Mouse (Mus musculus) forebrain, embryonic 10.5 days (tissue): ENCODE measurements around the gene Sik2. TPM values are rescaled to one million over a fixed set of nuclear protein-coding genes. Genes with fewer than 3 reads are reported as not detected.
A peak's percentile ranks its signal among the peaks of the same experiment; 100 is the strongest.

Experiments used
- DNase-seq: peaks from one replicate; pipeline ENCODE4 v3.0.0-alpha.2; 2017; ENCODE audit warnings: low spot score; ENCODE audit errors: extremely low spot score
- H3K27ac ChIP-seq: fragments of 300-500 bp; sonication (generic); 2 replicates; pipeline ENCODE4 v1.5.1; 2016; ENCODE audit warnings: mild to moderate bottlenecking
- H3K27me3 ChIP-seq: fragments of 300-500 bp; sonication (generic); 2 replicates; pipeline ENCODE4 v1.6.1; 2016; ENCODE audit warnings: mild to moderate bottlenecking; ENCODE audit not compliant: poor library complexity, severe bottlenecking
- H3K36me3 ChIP-seq: fragments of 300-500 bp; sonication (generic); replicated peaks from 2 replicates; pipeline ENCODE4 v1.6.1; 2016; ENCODE audit warnings: mild to moderate bottlenecking, moderate library complexity
- H3K4me1 ChIP-seq: fragments of 300-500 bp; sonication (generic); 2 replicates; pipeline ENCODE4 v1.6.1; 2016
- H3K4me3 ChIP-seq: fragments of 300-500 bp; sonication (generic); 2 replicates; pipeline ENCODE4 v1.5.1; 2016; ENCODE audit warnings: mild to moderate bottlenecking, moderate library complexity
- H3K9me3 ChIP-seq: fragments of 300-500 bp; sonication (generic); 2 replicates; pipeline ENCODE4 v1.6.1; 2016; ENCODE audit warnings: mild to moderate bottlenecking, moderate library complexity
- WGBS: fragments of 180-500 bp; shearing (Covaris S2); methylation state at CpG from one replicate; pipeline ENCODE4 v1.1.7; 2016; 5-methylcytosine and 5-hydroxymethylcytosine counted together
- polyA plus RNA-seq: library from polyadenylated mRNA; unstranded; fragments of >200 nt; fragmentation: Nextera tagmentation; extraction: Ambion mirVana; gene quantifications from 2 replicates; pipeline ENCODE4 v1.2.1, GENCODE M21; 2016

The Sik2 gene
- polyA plus RNA-seq, 1 experiment from 2014 or later, result 19.2 TPM

DNA sequence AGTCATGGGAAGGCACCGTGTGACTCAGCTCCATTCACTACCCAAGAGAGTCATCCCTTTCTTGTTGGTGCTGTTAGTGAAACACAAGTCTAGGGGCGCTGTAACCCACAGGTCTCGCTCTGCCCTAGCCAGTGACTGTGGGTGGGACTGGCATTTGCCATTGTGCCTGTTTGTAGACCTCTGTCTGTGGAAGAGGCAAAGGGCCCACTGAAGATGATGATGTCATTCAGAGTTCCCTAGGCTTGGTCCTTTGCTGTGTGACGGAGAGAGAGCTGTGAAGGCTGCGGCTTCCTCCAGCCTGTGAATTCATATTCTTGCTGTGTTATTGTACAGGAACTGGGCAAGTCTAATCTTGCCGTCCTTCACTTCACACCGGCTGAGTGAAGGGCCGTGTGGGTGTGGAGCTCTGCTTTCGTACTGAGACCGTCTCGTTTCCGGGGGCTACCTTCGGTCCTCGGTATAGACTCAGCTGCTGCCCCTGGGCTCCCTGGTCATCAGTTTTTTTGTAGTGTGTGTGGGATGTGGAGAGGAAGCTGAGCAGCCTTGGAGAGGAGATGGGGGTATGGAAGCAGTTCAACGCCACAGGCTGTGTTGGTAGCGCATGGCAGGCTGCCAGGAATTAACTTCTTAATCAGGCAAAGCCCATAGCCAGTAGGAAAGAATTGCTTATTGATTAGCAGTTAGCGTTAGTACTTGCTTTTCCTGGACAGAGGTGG lies 156.1 kb downstream of the Sik2 start:
- 85% methylated on average over 17 of the region's 17 CpGs for WGBS
- no peaks in the 10 kb centered on the region for H3K27me3 ChIP-seq
- H3K4me1 ChIP-seq, result peaks cover 46% of the 10 kb centered on the region
- no peaks in the 10 kb centered on the region for H3K9me3 ChIP-seq
- DNase-seq, result no peak
- H3K36me3 ChIP-seq, result no peaks in the 10 kb centered on the region
- H3K4me3 ChIP-seq, result no peak overlapping the region
- 0 out of 2 replicates have a peak overlapping the region, but pooled peaks have one; percentile 8 for H3K27ac ChIP-seq

DNA sequence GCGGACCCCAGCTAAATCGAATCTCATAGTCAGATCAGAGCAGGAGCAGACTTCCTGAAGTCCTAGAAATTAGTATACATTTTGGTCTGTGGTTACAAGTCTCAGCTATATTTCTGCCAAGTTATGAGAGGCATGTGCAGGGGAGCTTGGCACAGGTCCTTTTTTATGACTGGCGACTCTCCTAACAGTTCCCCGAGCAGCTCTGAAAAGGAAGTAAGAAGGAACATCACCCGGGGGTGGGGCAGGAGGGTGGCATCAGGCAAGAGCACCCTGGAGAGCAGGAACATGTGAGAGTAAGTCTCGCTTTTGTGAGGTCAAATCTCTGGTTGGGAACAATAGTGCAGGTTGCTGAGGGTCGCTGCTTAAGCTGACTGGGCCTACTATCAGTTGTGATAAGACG lies 158.2 kb downstream of the Sik2 start:
- Histone ChIP-seq H3K9me3 (no peaks in the 10 kb centered on the region), H3K36me3 (no peaks in the 10 kb centered on the region), H3K27ac (no peak overlapping the region), H3K4me3 (no peak overlapping the region), H3K27me3 (no peaks in the 10 kb centered on the region), H3K4me1 (peaks cover 34% of the 10 kb centered on the region)
- 48% methylated on average over 8 of the region's 8 CpGs for WGBS
- no peak for DNase-seq

DNA sequence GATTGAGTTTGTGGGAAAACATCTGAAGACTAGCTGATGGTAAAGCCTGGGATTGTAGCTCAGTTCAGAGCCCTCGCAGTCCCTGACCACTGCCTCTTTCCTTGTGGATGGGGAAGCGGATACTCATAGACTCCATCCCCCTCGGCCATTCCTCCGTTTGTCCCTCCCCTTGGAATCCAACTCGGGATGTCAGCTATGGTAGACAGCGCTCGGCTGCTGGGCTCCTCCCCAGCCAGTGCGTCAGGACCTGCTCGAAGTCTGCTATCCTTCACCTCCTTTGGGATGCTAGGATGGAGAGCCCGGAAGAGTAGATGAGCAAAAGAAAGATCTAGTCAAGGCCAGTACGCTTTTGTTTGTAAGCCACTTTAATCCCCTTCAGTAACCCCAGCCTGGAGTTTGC lies 158.6 kb downstream of the Sik2 start:
- no peak overlapping the region for H3K4me3 ChIP-seq
- no peak for DNase-seq
- H3K27me3 ChIP-seq, result no peaks in the 10 kb centered on the region
- no peak overlapping the region for H3K27ac ChIP-seq
- H3K4me1 ChIP-seq, result peaks cover 33% of the 10 kb centered on the region
- 12% methylated on average over 11 of the region's 11 CpGs for WGBS
- no peaks in the 10 kb centered on the region for H3K36me3 ChIP-seq
- no peaks in the 10 kb centered on the region for H3K9me3 ChIP-seq

- 80% methylated on average over 9 of the region's 9 CpGs for WGBS
- Histone ChIP-seq H3K27ac (no peak overlapping the region), H3K27me3 (no peaks in the 10 kb centered on the region), H3K9me3 (no peaks in the 10 kb centered on the region), H3K4me1 (peaks cover 33% of the 10 kb centered on the region), H3K36me3 (0 out of 2 replicates have a peak, but pooled peaks cover 2% of the 10 kb centered on the region), H3K4me3 (no peak overlapping the region)
- DNase-seq, result no peak
These were observed 159.1 kb downstream of the Sik2 start for GRCm38 (mm10) chr9:50849755-50850154.

DNA sequence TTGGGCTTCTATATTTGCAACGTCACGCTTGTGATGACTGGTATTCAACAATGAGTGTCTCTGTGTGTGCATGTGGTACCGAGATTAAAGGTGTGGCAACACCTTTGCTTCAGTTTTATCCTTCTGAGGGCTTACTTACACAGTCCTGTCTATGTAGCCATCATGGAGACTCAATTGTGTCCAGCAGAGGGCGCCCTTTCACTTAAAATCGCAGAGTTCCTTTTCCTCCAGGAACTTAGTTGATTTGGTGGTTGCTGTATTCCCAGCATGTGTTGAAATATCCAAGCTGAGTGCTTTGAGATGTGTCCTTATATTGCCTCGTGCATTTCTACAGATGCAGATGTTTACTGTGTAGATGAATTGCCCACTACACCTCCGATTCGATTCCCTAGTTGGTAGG lies 159.6 kb downstream of the Sik2 start:
- Histone ChIP-seq H3K9me3 (no peaks in the 10 kb centered on the region), H3K4me3 (no peak overlapping the region), H3K4me1 (peaks cover 29% of the 10 kb centered on the region), H3K36me3 (peaks cover 7% of the 10 kb centered on the region; the same call in 1 of the 2 replicates), H3K27me3 (no peaks in the 10 kb centered on the region), H3K27ac (no peak overlapping the region)
- peak; percentile 87 for DNase-seq
- 25% methylated on average over 8 of the region's 8 CpGs for WGBS

GRCm38 (mm10) chr9:50848821-50849220 lies 160.1 kb downstream of the Sik2 start:
- H3K27ac ChIP-seq, result no peak overlapping the region
- WGBS, result 55% methylated on average over 5 of the region's 5 CpGs
- peaks cover 25% of the 10 kb centered on the region for H3K4me1 ChIP-seq

DNA sequence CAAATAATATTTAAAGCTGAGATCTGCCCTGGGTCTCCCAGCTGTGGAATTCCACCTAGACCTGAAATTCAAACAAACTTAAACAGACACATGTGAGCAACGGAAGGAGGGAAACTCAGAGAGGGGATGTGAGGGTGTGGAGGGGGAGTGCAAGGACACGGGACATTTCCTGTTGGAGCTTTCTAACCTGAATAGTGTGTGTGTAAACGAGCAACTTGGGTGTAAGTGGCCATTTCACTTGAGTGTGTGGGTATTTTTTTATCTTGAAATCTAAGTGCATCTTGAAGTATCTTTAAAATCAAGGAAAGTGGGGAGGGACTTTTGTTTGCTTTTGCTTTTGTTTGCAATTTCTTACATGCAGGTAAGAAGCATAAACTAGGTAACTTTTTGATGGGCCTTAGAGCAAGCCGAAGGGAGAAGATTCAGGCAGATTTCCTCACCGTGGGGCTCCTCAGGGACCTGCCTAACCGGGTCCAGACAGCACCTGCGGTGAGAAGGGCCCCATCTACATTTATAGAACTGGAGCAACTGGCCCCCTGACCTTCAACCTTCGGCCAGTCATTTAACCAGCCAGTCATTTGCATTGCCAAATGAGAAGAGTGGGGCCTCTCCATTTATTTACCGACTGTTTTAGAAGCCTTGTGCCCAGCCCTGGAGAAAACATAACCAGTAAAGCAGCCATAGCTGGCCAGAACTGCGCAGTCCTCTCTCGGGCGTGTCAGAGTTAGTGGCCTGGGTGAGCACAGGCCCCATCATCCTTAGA lies 161.1 kb downstream of the Sik2 start:
- H3K27me3 ChIP-seq, result no peaks in the 10 kb centered on the region
- H3K27ac ChIP-seq, result no peak overlapping the region
- peaks cover 19% of the 10 kb centered on the region for H3K36me3 ChIP-seq
- H3K4me1 ChIP-seq, result peaks cover 20% of the 10 kb centered on the region
- no peaks in the 10 kb centered on the region for H3K9me3 ChIP-seq
- DNase-seq, result no peak
- 75% methylated on average over 12 of the region's 12 CpGs for WGBS
- no peak overlapping the region for H3K4me3 ChIP-seq

More at GRCm38 (mm10) chr9:50848821-50849220, 160.1 kb downstream of the Sik2 start:
- no peaks in the 10 kb centered on the region for H3K9me3 ChIP-seq
- no peak overlapping the region for H3K4me3 ChIP-seq
- peaks cover 11% of the 10 kb centered on the region for H3K36me3 ChIP-seq
- H3K27me3 ChIP-seq, result no peaks in the 10 kb centered on the region
- no peak for DNase-seq

- H3K9me3 ChIP-seq, result no peaks in the 10 kb centered on the region
- no peak overlapping the region for H3K27ac ChIP-seq
- 96% methylated on average over 6 of the region's 6 CpGs for WGBS
- H3K4me3 ChIP-seq, result no peak overlapping the region
- H3K36me3 ChIP-seq, result peaks cover 21% of the 10 kb centered on the region
- no peak for DNase-seq
- peaks cover 16% of the 10 kb centered on the region for H3K4me1 ChIP-seq
- H3K27me3 ChIP-seq, result no peaks in the 10 kb centered on the region
These were observed 161.7 kb downstream of the Sik2 start for GRCm38 (mm10) chr9:50847133-50847532.

- no peak for DNase-seq
- Histone ChIP-seq H3K9me3 (no peaks in the 10 kb centered on the region), H3K4me3 (no peak overlapping the region), H3K36me3 (peaks cover 21% of the 10 kb centered on the region), H3K27me3 (no peaks in the 10 kb centered on the region), H3K27ac (no peak overlapping the region), H3K4me1 (peaks cover 12% of the 10 kb centered on the region)
- 76% methylated on average over 9 of the region's 9 CpGs for WGBS
These were observed 163.3 kb downstream of the Sik2 start for GRCm38 (mm10) chr9:50845547-50845946.

DNA sequence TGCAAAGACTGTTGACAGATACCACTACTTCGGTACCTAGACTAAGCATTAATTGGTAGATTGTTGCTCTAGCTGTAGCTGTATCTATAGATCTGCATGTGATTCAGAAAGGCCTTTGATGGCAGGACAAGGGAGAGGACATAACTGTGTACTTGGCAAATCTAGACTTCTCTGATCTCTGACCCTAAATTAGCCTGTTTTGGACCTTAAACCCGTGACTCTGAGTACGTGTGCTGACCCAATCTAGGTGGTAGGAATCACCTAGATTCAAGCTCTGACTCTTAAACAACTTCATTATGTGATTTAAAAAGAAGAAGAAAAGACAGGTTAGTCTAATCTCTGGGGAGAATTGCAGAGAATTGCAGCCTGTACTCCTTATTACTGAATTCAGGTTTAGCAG lies 163.8 kb downstream of the Sik2 start, which contains the start of gene Ppp2r1b:
Gene Ppp2r1b (plus strand): TSS at position 221 of the 400 bp plus-strand sequence.
- H3K4me1 ChIP-seq, result peaks cover 7% of the 10 kb centered on the region
- no peak within 1 kb of the TSS for H3K27ac ChIP-seq
- peaks cover 21% of the 10 kb centered on the region for H3K36me3 ChIP-seq
- 95% methylated on average over 3 of the region's 3 CpGs for WGBS
- no peaks in the 10 kb centered on the region for H3K9me3 ChIP-seq
- DNase-seq, result no peak
- H3K27me3 ChIP-seq, result no peaks in the 10 kb centered on the region
- H3K4me3 ChIP-seq, result no peak within 1 kb of the TSS

Other genes with a start within 250 kb of the Sik2 start
- gene Fdxacb1, start 240.8 kb downstream of the Sik2 start, polyA plus RNA-seq, result 12.2 and 14.5 TPM in 2 replicates
- 35.0 and 36.9 TPM in 2 replicates for gene Alg9, start 234.1 kb downstream of the Sik2 start, polyA plus RNA-seq
- gene 1110032A03Rik, start 233.6 kb downstream of the Sik2 start, polyA plus RNA-seq, result 23.2 and 24.7 TPM in 2 replicates
- 170 and 171 TPM in 2 replicates for gene Ppp2r1b, start 163.8 kb downstream of the Sik2 start, polyA plus RNA-seq
- gene Btg4, start 51.8 kb upstream of the Sik2 start, polyA plus RNA-seq, result not detected in 2 replicates
- 1.4 and 2.0 TPM in 2 replicates for gene Layn, start 68.0 kb upstream of the Sik2 start, polyA plus RNA-seq
- not detected in 2 replicates for gene 4833427G06Rik, start 93.0 kb upstream of the Sik2 start, polyA plus RNA-seq
- not detected in 2 replicates for gene Gm32742, start 156.4 kb upstream of the Sik2 start, polyA plus RNA-seq
- gene Pou2af1, start 204.6 kb upstream of the Sik2 start, polyA plus RNA-seq, result not detected in 2 replicates